Mouse (Mus musculus) lung, embryonic 15.5 days (tissue): Measurements from ENCODE around the gene Efcab5. TPM values are rescaled to one million over a fixed set of nuclear protein-coding genes. Genes with fewer than 3 reads are reported as not detected.

Experiments
- ATAC-seq: fragments of 200-750 bp; cut with Nextera tagmentation; 2 replicates; pipeline ENCODE4 v1.8.0; 2017; ENCODE audit warnings: moderate number of reproducible peaks, borderline replicate concordance; ENCODE audit not compliant: low FRiP score, low TSS enrichment; ENCODE audit errors: extremely low read depth
- H3K27ac ChIP-seq: fragments of 300-500 bp; sonication (generic); 2 replicates; pipeline ENCODE4 v1.5.1; 2015; ENCODE audit warnings: moderate library complexity, mild to moderate bottlenecking, inconsistent platforms
- H3K27me3 ChIP-seq: fragments of 300-500 bp; sonication (generic); 2 replicates; pipeline ENCODE4 v1.6.1; 2015; ENCODE audit warnings: inconsistent platforms
- H3K36me3 ChIP-seq: fragments of 300-500 bp; sonication (generic); 2 replicates; pipeline ENCODE4 v1.6.1; 2015; ENCODE audit warnings: inconsistent platforms
- H3K4me1 ChIP-seq: fragments of 300-500 bp; sonication (generic); 2 replicates; pipeline ENCODE4 v1.6.1; 2015; ENCODE audit warnings: inconsistent platforms
- H3K4me2 ChIP-seq: fragments of 300-500 bp; sonication (generic); 2 replicates; pipeline ENCODE4 v1.6.1; 2015; ENCODE audit warnings: inconsistent platforms, mild to moderate bottlenecking, moderate library complexity
- H3K4me3 ChIP-seq: fragments of 300-500 bp; sonication (generic); 2 replicates; pipeline ENCODE4 v1.5.1; 2015; ENCODE audit warnings: mild to moderate bottlenecking, inconsistent platforms
- H3K9ac ChIP-seq: fragments of 300-500 bp; sonication (generic); 2 replicates; pipeline ENCODE4 v1.6.1; 2015; ENCODE audit warnings: inconsistent platforms
- H3K9me3 ChIP-seq: fragments of 300-500 bp; sonication (generic); 2 replicates; pipeline ENCODE4 v1.6.1; 2016; ENCODE audit warnings: inconsistent platforms
- WGBS: fragments of 180-500 bp; shearing (Covaris S2); methylation state at CpG from one replicate; pipeline ENCODE4 v1.1.7; 2015; 5-methylcytosine and 5-hydroxymethylcytosine counted together
- polyA plus RNA-seq: library from polyadenylated mRNA; unstranded; fragments of >200 nt; fragmentation: Nextera tagmentation; extraction: Ambion mirVana; gene quantifications from 2 replicates; pipeline ENCODE4 v1.2.1, GENCODE M21; 2015

Gene Efcab5
- polyA plus RNA-seq, 1 experiment from 2014 or later = 0.30 TPM

GRCm38 (mm10) chr11:77196181-77197143 lies 7.7 kb upstream of the Efcab5 start:
- WGBS = 37% methylated on average over 4 of the region's 4 CpGs
- ATAC-seq = no peak
- no peak overlapping the region for H3K9ac ChIP-seq
- H3K9me3 ChIP-seq = no peaks in the 10 kb centered on the region
- H3K36me3 ChIP-seq = no peaks in the 10 kb centered on the region
- no peaks in the 10 kb centered on the region for H3K27me3 ChIP-seq
- H3K4me3 ChIP-seq = no peak overlapping the region
- peaks cover 14% of the 10 kb centered on the region; the same call in 1 of the 2 replicates for H3K4me1 ChIP-seq
- no peak overlapping the region for H3K4me2 ChIP-seq
- H3K27ac ChIP-seq = no peak overlapping the region

GRCm38 (mm10) chr11:77195360-77196109 lies 6.8 kb upstream of the Efcab5 start:
- no peaks in the 10 kb centered on the region for H3K36me3 ChIP-seq
- no peaks in the 10 kb centered on the region for H3K9me3 ChIP-seq
- H3K9ac ChIP-seq = no peak overlapping the region
- no peak for ATAC-seq
- H3K27ac ChIP-seq = no peak overlapping the region
- H3K4me3 ChIP-seq = no peak overlapping the region
- 65% methylated on average over 11 of the region's 11 CpGs for WGBS
- peaks cover 14% of the 10 kb centered on the region; the same call in 1 of the 2 replicates for H3K4me1 ChIP-seq
- H3K4me2 ChIP-seq = no peak overlapping the region
- no peaks in the 10 kb centered on the region for H3K27me3 ChIP-seq

GRCm38 (mm10) chr11:77194762-77195161 lies 6.0 kb upstream of the Efcab5 start:
- 56% methylated on average over 1 of the region's 1 CpGs for WGBS
- Histone ChIP-seq H3K27me3 (no peaks in the 10 kb centered on the region), H3K4me3 (no peak overlapping the region), H3K9ac (no peak overlapping the region), H3K4me1 (peaks cover 14% of the 10 kb centered on the region), H3K9me3 (no peaks in the 10 kb centered on the region), H3K36me3 (no peaks in the 10 kb centered on the region), H3K27ac (no peak overlapping the region), H3K4me2 (no peak overlapping the region)
- no peak for ATAC-seq

GRCm38 (mm10) chr11:77193941-77194553 lies 5.3 kb upstream of the Efcab5 start:
- Histone ChIP-seq H3K36me3 (no peaks in the 10 kb centered on the region), H3K27ac (peak overlapping the region; percentile 35; the same call in 1 of the 2 replicates), H3K9me3 (no peaks in the 10 kb centered on the region), H3K4me3 (no peak overlapping the region), H3K9ac (no peak overlapping the region), H3K4me2 (no peak overlapping the region), H3K4me1 (peaks cover 14% of the 10 kb centered on the region), H3K27me3 (no peaks in the 10 kb centered on the region)
- ATAC-seq = no peak
- WGBS = 48% methylated on average over 6 of the region's 6 CpGs

- H3K4me3 ChIP-seq = no peak overlapping the region
- no peak overlapping the region for H3K4me2 ChIP-seq
- ATAC-seq = no peak
- H3K27me3 ChIP-seq = no peaks in the 10 kb centered on the region
- no peaks in the 10 kb centered on the region for H3K36me3 ChIP-seq
- no peaks in the 10 kb centered on the region for H3K9me3 ChIP-seq
- 52% methylated on average over 5 of the region's 5 CpGs for WGBS
- peaks cover 14% of the 10 kb centered on the region for H3K4me1 ChIP-seq
- no peak overlapping the region for H3K9ac ChIP-seq
- peak overlapping the region; percentile 35; the same call in 1 of the 2 replicates for H3K27ac ChIP-seq
Observed at GRCm38 (mm10) chr11:77193410-77193809, 4.6 kb upstream of the Efcab5 start.

- Histone ChIP-seq H3K27ac (no peak overlapping the region), H3K4me1 (peaks cover 8% of the 10 kb centered on the region; the same call in 1 of the 2 replicates), H3K4me3 (no peak overlapping the region), H3K9ac (no peak overlapping the region), H3K27me3 (no peaks in the 10 kb centered on the region), H3K4me2 (no peak overlapping the region), H3K36me3 (no peaks in the 10 kb centered on the region), H3K9me3 (no peaks in the 10 kb centered on the region)
- ATAC-seq = no peak
- 35% methylated on average over 2 of the region's 2 CpGs for WGBS
Observed at GRCm38 (mm10) chr11:77184926-77185325, 3.8 kb downstream of the Efcab5 start.

GRCm38 (mm10) chr11:77182616-77183015 lies 6.2 kb downstream of the Efcab5 start:
- no peak overlapping the region for H3K9ac ChIP-seq
- no peak overlapping the region for H3K27ac ChIP-seq
- 28% methylated on average over 2 of the region's 2 CpGs for WGBS
- H3K27me3 ChIP-seq = no peaks in the 10 kb centered on the region
- no peaks in the 10 kb centered on the region for H3K9me3 ChIP-seq
- no peak for ATAC-seq
- no peak overlapping the region for H3K4me2 ChIP-seq
- no peak overlapping the region for H3K4me3 ChIP-seq
- 0 out of 2 replicates have a peak, but pooled peaks cover 8% of the 10 kb centered on the region for H3K4me1 ChIP-seq
- no peaks in the 10 kb centered on the region for H3K36me3 ChIP-seq

GRCm38 (mm10) chr11:77182041-77182440 lies 6.7 kb downstream of the Efcab5 start:
- Histone ChIP-seq H3K4me3 (no peak overlapping the region), H3K27ac (no peak overlapping the region), H3K9me3 (no peaks in the 10 kb centered on the region), H3K9ac (no peak overlapping the region), H3K4me2 (no peak overlapping the region), H3K4me1 (0 out of 2 replicates have a peak, but pooled peaks cover 8% of the 10 kb centered on the region), H3K27me3 (no peaks in the 10 kb centered on the region), H3K36me3 (no peaks in the 10 kb centered on the region)
- ATAC-seq = no peak
- 67% methylated on average over 2 of the region's 2 CpGs for WGBS

GRCm38 (mm10) chr11:77181528-77181927 lies 7.2 kb downstream of the Efcab5 start:
- no peak overlapping the region for H3K4me2 ChIP-seq
- no peak overlapping the region for H3K9ac ChIP-seq
- no peak for ATAC-seq
- H3K4me1 ChIP-seq = 0 out of 2 replicates have a peak, but pooled peaks cover 8% of the 10 kb centered on the region
- no peak overlapping the region for H3K4me3 ChIP-seq
- no peaks in the 10 kb centered on the region for H3K36me3 ChIP-seq
- no peaks in the 10 kb centered on the region for H3K9me3 ChIP-seq
- 48% methylated on average over 5 of the region's 5 CpGs for WGBS
- H3K27me3 ChIP-seq = no peaks in the 10 kb centered on the region
- no peak overlapping the region for H3K27ac ChIP-seq

GRCm38 (mm10) chr11:77180886-77181285 lies 7.9 kb downstream of the Efcab5 start:
- ATAC-seq = no peak
- H3K9ac ChIP-seq = no peak overlapping the region
- WGBS = 20% methylated on average over 4 of the region's 4 CpGs
- 0 out of 2 replicates have a peak, but pooled peaks cover 8% of the 10 kb centered on the region for H3K4me1 ChIP-seq
- H3K9me3 ChIP-seq = no peaks in the 10 kb centered on the region
- H3K36me3 ChIP-seq = no peaks in the 10 kb centered on the region
- H3K4me2 ChIP-seq = no peak overlapping the region
- no peak overlapping the region for H3K27ac ChIP-seq
- H3K4me3 ChIP-seq = no peak overlapping the region
- no peaks in the 10 kb centered on the region for H3K27me3 ChIP-seq

GRCm38 (mm10) chr11:77179771-77180170 lies 9.0 kb downstream of the Efcab5 start:
- H3K36me3 ChIP-seq = no peaks in the 10 kb centered on the region
- 0 out of 2 replicates have a peak, but pooled peaks cover 8% of the 10 kb centered on the region for H3K4me1 ChIP-seq
- no peak overlapping the region for H3K27ac ChIP-seq
- H3K27me3 ChIP-seq = no peaks in the 10 kb centered on the region
- ATAC-seq = no peak
- WGBS = 57% methylated on average over 3 of the region's 3 CpGs
- no peaks in the 10 kb centered on the region for H3K9me3 ChIP-seq
- H3K4me3 ChIP-seq = no peak overlapping the region
- no peak overlapping the region for H3K4me2 ChIP-seq
- H3K9ac ChIP-seq = no peak overlapping the region
